Mouse (Mus musculus) adrenal gland, postnatal 4 days (tissue): ENCODE measurements around the gene Tmpo. TPM values are rescaled to one million over a fixed set of nuclear protein-coding genes. Genes with fewer than 3 reads are reported as not detected.

ENCODE experiments used
- DNase-seq, 2 experiments: peaks; one replicate each; pipeline ENCODE4 v3.0.0; 2021 to 2022; ENCODE audit warnings: low spot score in 2 of 2, mixed read lengths in 2 of 2
- long read RNA-seq, 2 experiments: library from polyadenylated mRNA; stranded (forward); transcript quantifications; one replicate each; pipeline ENCODE4 v2.0.0; 2021
- total RNA-seq, 2 experiments: library from RNA; stranded (reverse); gene quantifications; 2 replicates each; pipeline ENCODE4 v1.2.3; 2021

Gene Tmpo
- total RNA-seq = 100 to 1,000 TPM; 203 to 231 TPM
- long read RNA-seq, experiment 1, transcript Tmpo-201 (4 exons, 3,772 nt) = minor isoform, 18 of 103 reads
- long read RNA-seq, experiment 1, transcript Tmpo-205 (6 exons, 1,842 nt) = minor isoform, 8 of 103 reads
- long read RNA-seq, experiment 1, transcript Tmpo-202 (9 exons, 3,533 nt) = major isoform, 58 of 103 reads
- long read RNA-seq, experiment 1, partial matches to known transcripts = 3 of 103 reads
- long read RNA-seq, experiment 1, other reads (novel, unspliced or antisense) = 11 of 103 reads
- long read RNA-seq, experiment 2, transcript Tmpo-205 (6 exons, 1,842 nt) = minor isoform, 21 of 322 reads
- long read RNA-seq, experiment 2, transcript Tmpo-203 (8 exons, 1,854 nt) = minor isoform, 22 of 322 reads
- long read RNA-seq, experiment 2, transcript Tmpo-201 (4 exons, 3,772 nt) = minor isoform, 43 of 322 reads
- long read RNA-seq, experiment 2, transcript Tmpo-202 (9 exons, 3,533 nt) = major isoform, 177 of 322 reads
- long read RNA-seq, experiment 2, partial matches to known transcripts = 21 of 322 reads
- long read RNA-seq, experiment 2, other reads (novel, unspliced or antisense) = 19 of 322 reads

- no peak for DNase-seq
Measured at GRCm38 (mm10) chr10:91180761-91181460, at the start of gene Tmpo. Gene Tmpo (minus strand): TSS chr10:91181315.

GRCm38 (mm10) chr10:91230400-91230799 lies 49.3 kb upstream of the Tmpo start:
- DNase-seq = no peak

- no peak for DNase-seq
Measured at GRCm38 (mm10) chr10:91229518-91229961, 48.4 kb upstream of the Tmpo start.

- DNase-seq = no peak
Measured at GRCm38 (mm10) chr10:91228924-91229517, 47.9 kb upstream of the Tmpo start.

GRCm38 (mm10) chr10:91227034-91227433 lies 45.9 kb upstream of the Tmpo start:
- DNase-seq = no peak

GRCm38 (mm10) chr10:91222398-91223236 lies 41.5 kb upstream of the Tmpo start:
- no peak for DNase-seq

GRCm38 (mm10) chr10:91208899-91209667 lies 28.0 kb upstream of the Tmpo start:
- no peak for DNase-seq

- no peak for DNase-seq
Measured at GRCm38 (mm10) chr10:91208461-91208860, 27.3 kb upstream of the Tmpo start.

GRCm38 (mm10) chr10:91207275-91207674 lies 26.2 kb upstream of the Tmpo start:
- no peak for DNase-seq

GRCm38 (mm10) chr10:91205632-91206031 lies 24.5 kb upstream of the Tmpo start:
- DNase-seq = no peak

- no peak for DNase-seq
Measured at GRCm38 (mm10) chr10:91200581-91200980, 19.5 kb upstream of the Tmpo start.

GRCm38 (mm10) chr10:91199238-91199780 lies 18.2 kb upstream of the Tmpo start:
- DNase-seq = no peak

- DNase-seq = no peak
Measured at GRCm38 (mm10) chr10:91197704-91198103, 16.6 kb upstream of the Tmpo start.

- no peak for DNase-seq
Measured at GRCm38 (mm10) chr10:91196778-91197177, 15.7 kb upstream of the Tmpo start.

- DNase-seq = no peak
Measured at GRCm38 (mm10) chr10:91195680-91196079, 14.6 kb upstream of the Tmpo start.

GRCm38 (mm10) chr10:91195091-91195490 lies 14.0 kb upstream of the Tmpo start:
- DNase-seq = no peak

- DNase-seq = no peak
Measured at GRCm38 (mm10) chr10:91191851-91192250, 10.7 kb upstream of the Tmpo start.

- DNase-seq = no peak
Measured at GRCm38 (mm10) chr10:91189476-91189875, 8.4 kb upstream of the Tmpo start.

GRCm38 (mm10) chr10:91188684-91189287 lies 7.7 kb upstream of the Tmpo start:
- no peak for DNase-seq
